Mouse (Mus musculus) MEL (cell line): ENCODE measurements around the gene Naif1.

Experiments used
- CHD2 ChIP-seq: IDR thresholded peaks from 2 replicates; pipeline ENCODE4 v1.6.1; 2011; ENCODE audit warnings: low read length, improper control_type of control experiment
- EP300 ChIP-seq, 2 experiments: IDR thresholded peaks; 2 replicates each; pipeline ENCODE4 v1.6.1; 2011; ENCODE audit warnings: improper control_type of control experiment in 2 of 2, low read length in 2 of 2, low read depth in 1 of 2, mild to moderate bottlenecking in 1 of 2
- KAT2A ChIP-seq: conservative IDR thresholded peaks from 2 replicates; pipeline ENCODE4 v1.6.1; 2012; ENCODE audit warnings: low read depth, low read length, improper control_type of control experiment, inconsistent platforms
- MAX ChIP-seq: IDR thresholded peaks from 2 replicates; pipeline ENCODE4 v1.6.1; 2011; ENCODE audit warnings: low read length, improper control_type of control experiment
- MAZ ChIP-seq: IDR thresholded peaks from 2 replicates; pipeline ENCODE4 v1.6.1; 2012; ENCODE audit warnings: low read depth, mild to moderate bottlenecking, inconsistent platforms, low read length, improper control_type of control experiment
- POLR2A ChIP-seq, 2 experiments: IDR thresholded peaks; 2 replicates each; pipeline ENCODE4 v1.6.1; 2011 to 2012; ENCODE audit warnings: low read length in 2 of 2, mild to moderate bottlenecking in 2 of 2, control low read depth in 1 of 2, improper control_type of control experiment in 1 of 2, low read depth in 1 of 2, moderate library complexity in 1 of 2; ENCODE audit not compliant: control insufficient read depth in 1 of 2, insufficient read depth in 1 of 2, poor library complexity in 1 of 2
- TAL1 ChIP-seq: IDR thresholded peaks from 2 replicates; pipeline ENCODE4 v1.6.1; 2012; ENCODE audit warnings: mild to moderate bottlenecking, inconsistent platforms, low read length, moderate library complexity, mixed read lengths
- UBTF ChIP-seq: IDR thresholded peaks from 2 replicates; pipeline ENCODE4 v1.6.1; 2012; ENCODE audit warnings: low read depth, mild to moderate bottlenecking, inconsistent platforms, low read length, improper control_type of control experiment, moderate library complexity, borderline replicate concordance; ENCODE audit not compliant: insufficient read depth
- ZKSCAN1 ChIP-seq: IDR thresholded peaks from 2 replicates; pipeline ENCODE4 v1.6.1; 2012; ENCODE audit warnings: low read depth, mild to moderate bottlenecking, inconsistent platforms, low read length, improper control_type of control experiment, moderate library complexity

DNA sequence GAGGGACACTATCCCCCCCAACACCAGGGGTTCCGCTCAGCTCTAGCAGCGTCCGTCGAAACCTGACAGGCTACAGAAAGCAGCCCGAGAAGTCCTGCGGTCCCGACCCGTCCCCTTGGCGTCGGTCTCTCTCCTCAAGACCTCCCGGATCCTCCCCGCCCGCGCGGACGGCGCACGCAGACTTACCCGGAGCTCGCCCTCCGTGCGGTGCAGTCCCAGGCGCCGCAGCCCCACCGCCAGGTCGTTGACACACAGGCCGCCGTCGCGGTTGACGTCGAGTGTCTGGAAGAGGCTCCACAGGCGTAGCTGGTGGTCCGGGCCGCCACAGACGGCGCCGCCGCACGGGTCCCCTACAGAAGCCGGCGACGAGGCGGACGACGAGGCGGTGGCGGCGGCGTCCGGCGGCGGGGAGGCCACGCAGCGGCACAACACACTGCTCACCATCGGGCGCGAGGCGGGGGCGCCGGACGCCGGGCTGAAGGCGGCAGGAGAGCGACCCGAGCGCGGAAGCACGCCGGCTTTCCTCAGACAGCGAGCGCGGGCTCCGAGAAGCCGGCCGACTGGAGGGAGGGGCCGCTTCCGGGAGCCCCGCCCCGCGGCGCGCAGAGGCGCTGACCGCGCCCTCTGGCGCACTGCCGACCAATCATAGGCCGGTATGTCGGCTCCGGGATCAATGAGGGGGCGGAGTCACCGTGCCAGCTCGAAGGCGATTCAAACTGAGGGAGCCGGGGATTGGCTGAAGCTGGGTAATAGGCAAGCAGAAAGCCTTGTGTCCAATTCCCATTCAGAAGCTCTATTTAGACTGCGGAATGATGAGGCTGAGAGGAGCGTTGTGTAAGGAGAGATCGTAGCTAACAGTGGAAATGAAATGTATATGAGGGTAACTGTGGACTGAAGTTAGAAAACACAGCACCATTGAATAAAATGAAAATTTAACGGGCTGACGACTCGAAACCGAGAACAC is 906 bp downstream of the Naif1 start, which contains the start of gene Slc25a25:
- TF ChIP-seq MAZ (peak; percentile 88), EP300 (IDR thresholded peaks at IDR 0.05; ENCODE audit: low read depth in 1 of 2, low read length in 2 of 2) (no peak), ZKSCAN1 (no peak), KAT2A (no peak; the same call in 1 of the 2 replicates), MAX (no peak; the same call in none of the 2 replicates), CHD2 (no peak), POLR2A (IDR thresholded peaks at IDR 0.05; ENCODE audit: control insufficient read depth in 1 of 2, insufficient read depth in 1 of 2, low read depth in 1 of 2, low read length in 2 of 2, poor library complexity in 1 of 2) (peak; percentile 51 to 86), TAL1 (no peak), UBTF (0 out of 2 replicates have a peak, but pooled peaks have one; percentile 61)
